Mouse (Mus musculus): ENCODE data around the gene Ppm1g.
A peak's percentile ranks its signal among the peaks of the same experiment; 100 is the strongest.
"Not testable (repeated sequence)": the region's sequence is repeated elsewhere in the genome, so short reads cannot be mapped to it uniquely, and the experiment has no call there.

Gene Ppm1g

DNA sequence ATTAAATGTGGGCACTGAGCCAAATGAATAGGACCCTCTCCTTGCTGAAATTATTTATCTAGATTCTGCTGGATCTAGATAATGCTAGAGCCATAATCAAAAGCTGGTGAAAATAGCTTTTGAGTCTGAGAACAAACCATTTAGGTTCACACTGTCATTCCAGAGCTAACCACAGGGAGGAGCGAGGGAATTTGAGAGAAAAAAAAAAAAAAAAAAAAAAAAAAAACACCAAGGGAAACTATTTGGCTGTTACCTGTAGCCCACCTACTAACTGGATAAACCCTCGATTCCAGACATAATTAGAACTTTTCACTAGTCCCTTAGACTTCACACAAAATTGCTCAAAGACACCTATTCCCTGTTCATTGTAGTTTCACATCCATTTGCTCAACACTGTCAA, 1.4 kb downstream of the Ppm1g start:
- DNase-seq: no peak

DNA sequence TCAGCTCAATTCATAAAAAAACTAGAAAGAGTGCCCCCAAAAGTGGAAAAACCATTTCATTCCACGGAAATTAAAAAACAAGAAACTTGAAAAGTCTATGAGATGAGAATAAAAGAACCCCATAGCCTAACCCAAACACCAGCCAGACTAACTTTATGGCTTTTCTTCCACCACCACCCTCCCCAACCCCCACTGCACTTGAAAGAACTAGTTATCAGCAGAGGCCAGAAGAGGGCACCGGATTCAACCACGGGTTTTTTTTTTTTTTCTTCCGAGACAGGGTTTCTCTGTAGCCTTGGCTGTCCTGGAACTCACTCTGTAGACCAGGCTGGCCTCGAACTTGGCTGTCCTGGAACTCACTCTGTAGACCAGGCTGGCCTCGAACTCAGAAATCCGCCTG, 2.2 kb downstream of the Ppm1g start:
- no peak for DNase-seq

- DNase-seq: not testable (repeated sequence)
These were observed 3.9 kb downstream of the Ppm1g start for GRCm38 (mm10) chr5:31216554-31216953.

DNA sequence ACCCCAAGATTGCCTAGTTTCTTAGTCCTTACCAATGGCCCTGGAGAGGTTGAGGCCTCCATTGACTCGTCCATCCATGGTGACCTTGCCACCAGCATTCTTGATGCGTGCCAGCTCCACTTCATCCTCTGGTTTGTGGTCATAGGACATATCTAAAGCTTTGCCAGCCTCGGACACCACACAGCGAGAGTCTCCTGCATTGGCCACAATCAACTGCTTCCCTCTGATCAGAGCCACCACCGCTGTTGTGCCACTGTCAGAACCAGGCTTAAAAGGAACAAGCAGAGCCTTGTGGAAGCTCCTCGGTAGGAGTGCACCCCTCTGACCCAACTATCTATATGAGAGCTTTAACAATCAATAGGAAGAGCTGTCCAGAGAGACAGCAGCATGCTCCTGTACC, 16.1 kb downstream of the Ppm1g start:
- no peak for DNase-seq

GRCm38 (mm10) chr5:31203866-31204265, 16.6 kb downstream of the Ppm1g start:
- DNase-seq: no peak

DNA sequence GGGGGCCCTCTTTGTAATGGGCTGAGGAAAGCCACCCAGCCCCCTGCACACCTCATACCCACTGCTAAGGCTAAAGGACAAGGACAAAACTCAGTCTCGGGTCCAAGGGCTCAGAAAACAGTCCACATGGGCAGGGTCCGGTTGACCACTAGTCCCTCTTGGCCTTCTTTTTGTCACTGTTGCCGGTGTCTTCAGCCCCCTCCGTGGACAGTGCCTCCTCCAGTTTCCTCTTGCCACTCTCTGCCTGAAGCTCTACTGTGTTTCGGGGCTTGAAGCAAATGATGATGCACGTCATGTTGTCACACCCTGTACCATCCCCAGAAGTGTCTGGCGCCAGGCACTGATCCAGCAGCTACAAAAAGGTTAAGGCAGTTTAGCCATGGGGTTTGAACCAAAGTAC, 17.6 kb downstream of the Ppm1g start:
- DNase-seq: no peak

DNA sequence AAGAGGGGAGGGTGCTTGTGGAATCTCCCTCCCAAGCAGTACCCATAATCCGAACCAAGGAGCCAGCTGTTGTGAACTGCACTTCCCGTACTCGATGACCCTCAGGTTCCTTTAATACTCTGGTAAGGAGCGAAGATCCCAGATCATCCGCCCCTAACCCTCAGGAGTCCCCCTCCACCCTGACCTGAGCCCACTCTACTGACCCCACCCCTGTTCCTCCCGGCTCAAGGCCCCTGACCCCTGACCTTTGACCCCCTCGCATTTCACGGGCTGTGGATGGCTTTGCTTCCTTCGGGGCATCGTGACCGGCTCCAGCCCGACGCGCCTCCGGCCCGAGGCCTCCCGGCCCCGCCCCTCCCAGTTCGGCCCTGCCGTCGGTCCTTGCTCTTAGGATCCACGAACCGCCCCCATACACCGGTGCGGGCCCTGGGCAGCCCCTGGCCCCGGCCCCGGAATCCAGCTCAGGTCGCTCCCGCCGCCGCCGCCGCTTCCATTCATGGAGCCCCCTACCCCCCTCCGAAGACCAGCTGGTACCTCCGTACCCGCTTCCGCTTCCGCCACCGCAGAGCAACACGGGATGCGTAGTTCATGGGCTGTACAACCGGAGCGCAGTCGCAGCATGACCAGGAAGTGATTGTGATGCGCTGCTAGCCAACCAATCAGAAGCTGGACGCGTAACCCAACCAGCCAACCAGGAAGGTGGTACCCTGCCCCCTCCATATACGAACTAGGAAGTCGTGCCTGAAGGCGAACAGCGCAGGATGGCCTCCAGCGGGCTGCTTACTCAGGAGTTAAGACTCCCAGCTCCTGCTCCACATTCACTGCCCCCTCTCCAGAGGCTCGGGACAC, 18.5 kb downstream of the Ppm1g start, which contains the start of gene Zfp513:
TSS of gene Zfp513 (minus strand) at position 562 of the 849 bp plus-strand sequence.
- peak; percentile 98 for DNase-seq

GRCm38 (mm10) chr5:31201042-31201741, 19.3 kb downstream of the Ppm1g start:
- DNase-seq: no peak

DNA sequence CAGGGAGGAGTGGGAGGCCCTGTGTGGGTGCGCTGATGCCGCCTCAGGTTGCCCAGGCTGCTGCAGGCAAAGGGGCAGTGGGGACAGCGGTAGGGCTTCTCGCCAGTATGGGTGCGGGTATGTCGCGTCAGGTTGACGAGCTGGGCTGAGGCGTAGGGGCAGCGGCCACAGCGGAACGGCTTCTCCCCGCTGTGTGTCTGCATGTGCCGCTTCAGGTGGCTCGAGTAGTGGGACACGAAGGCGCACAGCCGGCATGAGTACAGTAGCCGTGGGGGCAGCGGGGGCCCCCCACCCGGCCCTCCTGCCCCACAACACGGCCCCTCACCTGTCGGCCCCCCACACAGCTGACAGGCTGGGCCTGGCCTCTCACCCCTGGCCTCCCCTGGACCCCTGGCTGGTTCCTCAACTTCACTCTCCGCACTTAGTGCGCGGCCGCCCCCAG, 20.1 kb downstream of the Ppm1g start:
- DNase-seq: peak; percentile 29

GRCm38 (mm10) chr5:31199893-31200292, 20.6 kb downstream of the Ppm1g start:
- no peak for DNase-seq

DNA sequence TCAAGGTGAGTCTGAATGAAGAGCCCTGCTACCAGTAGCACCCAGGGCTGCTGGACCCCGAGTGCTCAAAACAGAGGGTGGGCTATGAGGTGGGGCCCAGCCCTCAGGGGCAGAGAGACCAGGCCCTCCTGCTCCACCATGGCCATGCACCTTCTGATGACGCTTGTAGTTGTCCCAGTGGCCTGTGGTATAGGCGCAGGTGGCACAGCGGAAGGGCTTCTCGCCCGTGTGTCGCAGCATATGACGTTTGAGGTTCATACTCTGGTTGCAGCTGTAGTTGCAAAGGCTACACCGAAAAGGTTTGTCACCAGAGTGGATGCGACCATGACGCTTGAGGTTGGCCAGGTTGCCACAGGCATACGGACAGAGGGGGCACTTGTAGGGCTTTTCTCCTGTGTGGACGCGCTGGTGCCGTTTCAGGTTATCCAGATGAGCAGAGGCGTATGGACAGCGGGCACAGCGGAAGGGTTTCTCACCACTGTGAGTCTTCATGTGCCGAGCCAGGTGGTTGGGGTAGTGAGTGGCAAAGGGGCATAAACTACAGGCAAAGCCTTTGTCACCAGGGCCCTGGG, 21.1 kb downstream of the Ppm1g start:
- DNase-seq: no peak

- no peak for DNase-seq
These were observed 21.7 kb downstream of the Ppm1g start for GRCm38 (mm10) chr5:31198616-31199320.

GRCm38 (mm10) chr5:31198170-31198569, 22.3 kb downstream of the Ppm1g start:
- DNase-seq: no peak

GRCm38 (mm10) chr5:31197072-31197471, 23.4 kb downstream of the Ppm1g start:
- no peak for DNase-seq

DNA sequence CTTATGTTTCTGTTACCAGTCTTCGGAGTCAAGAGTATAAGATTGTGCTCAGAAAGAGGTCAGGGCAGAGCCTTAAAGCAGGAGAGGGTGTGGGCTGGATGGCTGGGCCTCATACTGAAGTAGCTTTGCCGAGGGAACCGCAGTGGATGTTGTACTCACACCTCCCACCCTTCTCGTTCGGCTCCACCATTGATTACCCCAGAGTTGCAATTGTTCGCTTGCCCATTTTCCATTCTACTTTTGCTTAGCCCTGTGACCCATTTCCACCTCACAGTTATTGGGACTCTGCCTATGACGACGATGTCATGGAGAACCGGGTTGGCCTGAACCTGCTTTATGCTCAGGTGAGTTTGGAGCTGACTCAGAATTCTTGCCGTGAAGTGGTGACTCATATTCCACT, 24.3 kb downstream of the Ppm1g start:
- no peak for DNase-seq

DNA sequence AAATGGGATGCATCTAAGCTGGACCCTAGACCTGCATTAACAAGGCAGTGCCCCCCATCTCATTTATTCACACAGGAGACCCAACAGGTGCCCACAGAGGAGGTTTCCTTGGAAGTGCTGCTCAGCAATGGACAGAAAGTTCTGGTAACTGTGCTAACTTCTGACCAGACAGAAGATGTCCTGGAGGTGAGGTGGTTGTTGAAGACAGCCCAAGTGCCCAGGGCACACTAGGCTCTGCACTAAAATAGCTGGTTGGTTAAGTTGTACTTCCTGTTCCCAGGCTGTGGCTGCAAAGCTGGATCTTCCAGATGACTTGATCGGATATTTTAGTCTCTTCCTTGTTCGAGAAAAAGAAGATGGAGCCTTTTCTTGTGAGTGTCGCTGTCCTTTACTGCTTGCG, 24.8 kb downstream of the Ppm1g start:
- no peak for DNase-seq

GRCm38 (mm10) chr5:31194486-31195485, 25.7 kb downstream of the Ppm1g start:
- no peak for DNase-seq

DNA sequence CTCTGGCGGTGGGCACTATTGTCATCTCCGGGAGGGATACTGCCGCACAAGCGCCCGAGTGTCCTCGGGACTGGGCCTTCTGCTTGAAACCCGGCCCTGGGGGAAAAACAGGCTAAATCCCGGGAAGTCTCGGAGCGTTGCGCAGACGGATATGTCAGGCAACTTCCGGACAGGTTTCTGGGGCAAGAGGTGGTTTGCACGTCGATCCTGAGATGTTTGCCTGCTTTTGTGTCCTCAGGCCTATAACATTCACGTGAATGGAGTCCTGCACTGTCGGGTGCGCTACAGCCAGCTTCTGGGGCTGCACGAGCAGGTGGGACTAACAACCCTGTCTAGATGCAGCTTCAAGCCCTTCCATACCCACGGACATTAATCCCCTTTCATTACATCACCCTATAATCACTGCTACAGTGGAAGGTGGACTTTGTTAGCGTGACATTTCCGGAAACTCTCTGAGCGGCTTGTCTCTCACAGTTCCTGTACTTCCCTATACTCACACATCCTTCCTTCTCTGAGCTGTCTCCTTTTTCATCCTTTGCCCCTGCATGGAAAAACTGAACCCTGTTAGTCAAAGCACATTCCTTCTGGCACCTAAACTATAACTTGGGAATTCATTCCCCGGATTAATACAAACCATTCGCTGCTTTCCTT, 26.7 kb downstream of the Ppm1g start:
- DNase-seq: no peak

DNA sequence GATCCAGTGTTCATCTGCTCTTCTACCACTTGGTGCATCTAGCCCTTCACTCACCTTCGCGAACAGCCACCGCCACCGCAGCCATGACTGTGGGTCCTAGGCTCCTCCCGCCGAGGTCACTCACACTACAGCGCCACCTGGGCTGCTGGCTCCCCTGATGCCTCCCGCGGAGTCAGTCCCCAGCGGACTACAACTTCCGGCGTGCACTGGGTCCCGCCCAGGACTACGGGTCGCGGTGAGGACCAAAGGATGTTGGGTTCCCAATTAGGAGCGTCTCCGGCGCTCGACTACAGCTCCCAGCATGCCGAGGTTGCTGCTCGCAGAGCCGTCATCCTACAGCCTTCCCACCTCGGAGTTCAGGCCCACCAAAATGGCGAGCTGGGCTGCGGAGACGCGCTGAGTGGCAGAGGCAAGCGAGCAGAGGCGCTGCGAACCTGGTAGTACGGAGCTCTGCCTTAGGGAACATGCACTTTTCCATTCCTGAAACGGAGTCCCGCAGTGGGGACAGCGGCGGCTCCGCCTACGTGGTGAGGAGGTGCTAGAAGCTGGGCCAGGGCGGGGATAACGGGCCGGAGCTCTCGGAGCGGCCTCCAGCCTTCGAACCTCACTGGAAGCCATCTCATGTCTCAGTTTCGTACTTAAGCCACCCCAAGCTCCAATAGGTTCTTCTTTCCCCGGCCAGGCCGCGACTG, 27.4 kb downstream of the Ppm1g start, which contains the start of the genes Snx17 and Eif2b4:
TSS of gene Snx17 (plus strand) at position 289 of the 692 bp plus-strand sequence.
TSS of gene Eif2b4 (minus strand) at position 492 of the 692 bp plus-strand sequence.
- peak; percentile 99 for DNase-seq
